Mouse (Mus musculus) urinary bladder, postnatal 4 days (tissue): ENCODE measurements around the gene Cacnb3.

ENCODE experiments used
- DNase-seq, 2 experiments: peaks; one replicate each; pipeline ENCODE4 v3.0.0; 2021 to 2022; ENCODE audit warnings: low spot score in 2 of 2

The Cacnb3 gene

DNA sequence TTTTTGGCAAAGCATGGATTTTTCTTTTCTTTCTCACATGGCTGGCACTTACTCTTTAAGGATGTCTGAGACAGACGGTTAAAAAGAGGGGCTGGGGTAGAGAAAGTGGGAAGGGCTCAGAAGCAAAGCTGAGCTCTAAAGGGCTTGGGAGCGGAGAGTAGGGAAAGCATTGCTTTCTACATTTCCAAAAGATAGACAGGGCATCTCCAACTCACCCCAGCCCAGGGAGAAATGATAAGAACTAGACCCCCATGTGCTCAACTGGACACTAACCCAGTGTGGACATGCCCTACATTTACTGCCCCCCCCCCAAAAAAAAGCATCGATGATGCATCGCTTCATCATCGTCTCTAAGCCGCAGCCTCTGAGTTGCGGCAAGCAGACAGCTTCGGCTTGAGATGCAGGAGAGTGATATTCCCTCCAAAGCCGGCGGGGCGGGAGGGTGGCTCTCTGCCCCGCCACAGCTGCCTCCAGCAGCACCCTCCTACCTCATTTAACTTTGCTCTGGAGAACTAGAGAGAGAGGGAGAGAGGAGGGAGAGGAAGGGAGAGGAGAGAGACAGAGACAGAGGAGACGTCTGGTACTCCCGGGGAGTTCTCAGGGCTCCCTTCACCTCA is 45.1 kb downstream of the Cacnb3 start:
- no peak for DNase-seq

- no peak for DNase-seq
Measured at GRCm38 (mm10) chr15:98676471-98676870, 45.8 kb downstream of the Cacnb3 start.

DNA sequence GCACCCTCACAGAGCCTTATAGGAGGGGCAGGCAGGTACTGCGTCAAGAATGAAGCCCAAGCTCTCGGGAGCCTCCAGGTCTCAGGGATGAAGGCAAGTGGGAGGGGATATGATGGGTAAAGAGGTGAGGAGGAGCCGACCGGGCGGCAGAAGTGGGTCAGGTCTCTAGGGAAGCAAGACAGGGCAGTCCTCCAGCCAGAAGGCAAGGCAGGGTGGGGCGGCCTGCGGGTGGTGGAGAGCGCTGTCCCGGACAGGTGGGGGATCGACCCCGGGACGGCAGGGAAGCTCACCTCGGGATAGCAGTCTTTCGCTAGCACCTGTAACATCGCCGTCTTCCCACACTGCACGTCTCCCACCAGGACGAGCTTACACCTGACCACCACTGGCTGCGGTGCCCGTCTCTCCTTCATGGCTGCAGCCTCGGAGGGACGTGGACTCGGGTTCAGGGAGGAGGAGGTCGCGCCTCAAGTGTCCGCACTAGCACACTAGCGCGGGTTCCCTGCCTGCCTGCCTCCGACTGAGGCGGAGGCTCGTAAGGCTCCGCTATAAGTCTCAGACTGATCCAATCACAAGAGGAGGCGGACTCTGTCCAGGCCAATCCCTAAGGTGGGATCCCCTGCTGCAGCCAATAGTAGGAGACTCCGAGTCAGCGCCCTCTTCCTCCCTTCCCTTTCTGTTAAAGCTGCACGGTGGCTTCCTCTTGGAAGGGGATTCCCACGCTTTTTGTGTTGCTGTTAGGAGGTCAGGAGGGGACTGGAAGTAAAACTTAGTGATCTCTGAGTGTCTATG is 46.5 kb downstream of the Cacnb3 start, which contains the start of gene Rnd1:
Gene Rnd1 (minus strand): TSS at position 522 of the 789 bp plus-strand sequence.
- DNase-seq = peak; percentile 65 to 71

DNA sequence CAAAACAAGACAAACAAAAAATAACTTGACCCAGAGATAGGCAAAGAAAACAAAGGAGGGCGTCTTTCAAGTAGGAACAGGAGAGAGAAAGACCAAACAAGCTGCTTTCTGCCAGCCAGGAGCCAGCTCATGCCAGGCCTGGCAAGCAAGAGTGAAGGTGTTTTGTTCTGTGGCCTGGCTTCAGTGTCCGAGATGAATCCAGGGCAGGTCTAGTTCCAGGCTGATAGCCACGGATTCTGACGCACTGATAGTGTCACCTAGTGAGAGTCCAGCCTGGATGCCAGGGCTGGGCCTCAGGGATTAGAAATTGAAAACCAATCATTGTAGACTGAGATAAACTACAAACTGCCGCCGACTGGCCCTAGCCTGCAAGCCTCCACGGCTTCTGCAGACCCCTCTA is 47.3 kb downstream of the Cacnb3 start:
- DNase-seq = no peak

DNA sequence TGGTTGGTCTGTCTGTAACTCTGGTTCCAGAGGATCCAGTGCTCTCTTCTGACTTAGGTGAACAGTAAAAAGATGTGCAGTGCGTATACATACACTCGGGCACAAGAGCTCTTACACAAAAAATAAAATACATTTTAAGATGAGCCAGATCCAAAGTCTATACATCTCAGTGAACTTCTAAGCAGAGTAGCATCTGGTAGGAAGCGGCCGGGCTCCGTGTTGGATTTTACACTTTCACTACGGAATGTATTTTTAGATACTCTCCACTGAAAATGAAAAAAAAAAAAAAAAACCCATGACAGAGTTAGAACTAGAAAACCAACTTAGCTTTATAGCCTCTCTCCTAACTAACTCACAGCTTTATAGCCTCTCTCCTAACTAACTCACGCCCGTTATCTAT is 50.0 kb downstream of the Cacnb3 start:
- DNase-seq = no peak

GRCm38 (mm10) chr15:98681633-98682032 is 51.0 kb downstream of the Cacnb3 start:
- DNase-seq = no peak

DNA sequence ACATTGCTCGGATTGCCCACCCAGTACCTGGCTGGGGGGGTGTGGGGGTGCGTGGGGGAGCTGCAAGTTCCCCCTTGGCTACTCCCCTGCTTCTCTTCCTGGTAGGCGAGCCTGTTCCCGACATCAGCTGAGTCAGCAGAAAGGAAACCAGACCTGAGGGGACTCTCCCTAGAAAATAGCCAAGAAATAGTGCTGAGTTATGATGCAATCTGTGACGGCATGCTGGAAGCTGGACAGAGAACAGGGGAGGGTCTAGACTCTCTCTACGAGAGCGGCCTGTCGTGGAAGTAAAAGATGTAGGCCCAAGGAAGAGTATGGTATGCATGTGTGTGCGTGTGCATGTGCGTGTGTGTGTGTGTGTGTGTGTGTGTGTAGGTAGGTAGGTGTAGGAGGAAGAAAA is 52.5 kb downstream of the Cacnb3 start:
- DNase-seq = no peak

- DNase-seq = no peak
Measured at GRCm38 (mm10) chr15:98683746-98684145, 53.1 kb downstream of the Cacnb3 start.

DNA sequence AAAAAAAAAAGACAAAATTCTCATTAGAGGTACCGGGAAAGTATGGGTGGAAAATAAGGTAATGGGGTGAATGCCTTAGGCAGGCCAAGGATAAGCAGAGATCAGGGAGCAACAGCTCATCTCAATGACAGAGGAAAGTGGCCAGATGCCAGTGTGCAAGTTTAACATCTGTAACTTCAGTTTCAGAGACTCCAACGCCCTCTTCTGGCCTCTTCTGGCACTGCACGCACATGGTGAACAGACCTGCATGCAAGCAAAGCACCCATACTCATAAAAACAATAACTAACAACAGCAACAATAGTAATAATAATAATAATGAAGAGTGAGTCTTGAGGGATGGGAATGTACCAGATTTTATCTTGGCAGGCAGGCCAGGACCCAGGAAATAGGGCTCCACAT is 55.3 kb downstream of the Cacnb3 start:
- no peak for DNase-seq

- no peak for DNase-seq
Measured at GRCm38 (mm10) chr15:98689682-98690081, 59.0 kb downstream of the Cacnb3 start.

- no peak for DNase-seq
Measured at GRCm38 (mm10) chr15:98691486-98692147, 61.0 kb downstream of the Cacnb3 start.

- no peak for DNase-seq
Measured at GRCm38 (mm10) chr15:98692171-98692715, 61.6 kb downstream of the Cacnb3 start.
